Mouse (Mus musculus) gastrocnemius, adult 2 months (tissue): ENCODE measurements around the gene Tspan2. TPM values are rescaled to one million over a fixed set of nuclear protein-coding genes. Genes with fewer than 3 reads are reported as not detected.
A peak's percentile ranks its signal among the peaks of the same experiment; 100 is the strongest.

Experiments used
- DNase-seq: peaks from one replicate; pipeline ENCODE4 v3.0.0; 2022
- H3K27ac ChIP-seq: fragments of 200-600 bp; 2 replicates; pipeline ENCODE4 v1.8.1; 2022; ENCODE audit warnings: mild to moderate bottlenecking
- H3K4me3 ChIP-seq: fragments of 200-600 bp; 2 replicates; pipeline ENCODE4 v1.8.1; 2022; ENCODE audit warnings: mild to moderate bottlenecking, moderate library complexity
- CTCF ChIP-seq: fragments of 200-600 bp; IDR thresholded peaks from 2 replicates; pipeline ENCODE4 v1.8.1; 2022; ENCODE audit warnings: antibody characterized with exemption, mild to moderate bottlenecking, moderate library complexity
- intact Hi-C: fragments of 180-260 bp; cut with DNase I; formaldehyde crosslinking; loops from one replicate; pipeline ENCODE4 v1.15.1; 2025
- total RNA-seq, 2 experiments: library from RNA; stranded (reverse); gene quantifications; 2 replicates each; pipeline ENCODE4 v1.2.3; 2021

Gene Tspan2
- total RNA-seq, 2 experiments from 2014 or later: 4.3 to 5.2 TPM

GRCm38 (mm10) chr3:102752457-102752856 lies 18.1 kb downstream of the Tspan2 start:
- no peak overlapping the region for H3K4me3 ChIP-seq
- peak overlapping the region; percentile 58 for H3K27ac ChIP-seq
- intact Hi-C loops: no loop called here
- DNase-seq: no peak
- no peak for TF ChIP-seq CTCF

DNA sequence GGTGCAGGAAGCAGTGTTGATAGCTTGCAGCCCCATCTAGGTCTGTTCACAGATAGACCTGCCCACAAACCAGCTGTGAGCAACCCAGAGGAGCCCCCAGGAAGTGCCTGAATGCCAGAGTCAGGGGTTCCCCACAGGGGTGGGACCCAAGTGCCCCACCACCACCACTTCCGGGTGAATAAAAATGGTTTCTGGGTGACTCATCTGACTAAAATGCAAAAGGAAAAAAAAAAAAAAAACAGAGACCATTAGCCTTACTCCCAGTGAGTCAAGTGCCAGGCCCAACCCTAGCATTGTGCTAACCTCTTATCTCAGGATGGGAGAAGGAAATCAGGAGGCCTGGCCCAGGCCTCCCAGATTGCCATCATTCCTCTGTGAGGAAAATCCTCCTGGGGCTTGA lies 21.5 kb downstream of the Tspan2 start:
- Histone ChIP-seq H3K27ac (peak overlapping the region; percentile 68), H3K4me3 (no peak overlapping the region)
- no peak for TF ChIP-seq CTCF
- peak; percentile 20 for DNase-seq
- intact Hi-C loops: no loop called here

DNA sequence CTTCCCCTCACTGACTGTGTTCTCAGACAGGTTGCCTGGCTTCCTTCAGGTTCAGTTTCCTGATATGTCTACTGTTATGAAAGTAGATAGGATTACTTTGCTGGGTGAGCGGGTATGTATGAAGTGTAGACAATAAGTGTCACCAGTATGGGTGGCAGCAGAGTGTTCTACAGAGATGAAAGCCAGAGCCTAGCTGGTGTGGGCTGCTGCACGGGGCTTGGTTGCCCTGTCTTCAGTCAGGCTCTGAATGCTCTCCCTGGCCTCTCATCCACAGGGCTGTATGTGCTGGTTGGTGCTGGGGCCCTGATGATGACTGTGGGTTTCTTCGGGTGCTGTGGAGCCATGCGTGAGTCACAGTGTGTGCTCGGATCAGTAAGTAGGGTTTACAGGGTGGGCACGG lies 22.7 kb downstream of the Tspan2 start:
- no peak for TF ChIP-seq CTCF
- H3K4me3 ChIP-seq: no peak overlapping the region
- intact Hi-C loops: no loop called here
- H3K27ac ChIP-seq: peak overlapping the region; percentile 68
- DNase-seq: no peak

- no peak overlapping the region for H3K27ac ChIP-seq
- intact Hi-C loops: no loop called here
- TF ChIP-seq CTCF: no peak
- H3K4me3 ChIP-seq: no peak overlapping the region
- no peak for DNase-seq
These were observed 25.9 kb downstream of the Tspan2 start for GRCm38 (mm10) chr3:102760236-102760635.

DNA sequence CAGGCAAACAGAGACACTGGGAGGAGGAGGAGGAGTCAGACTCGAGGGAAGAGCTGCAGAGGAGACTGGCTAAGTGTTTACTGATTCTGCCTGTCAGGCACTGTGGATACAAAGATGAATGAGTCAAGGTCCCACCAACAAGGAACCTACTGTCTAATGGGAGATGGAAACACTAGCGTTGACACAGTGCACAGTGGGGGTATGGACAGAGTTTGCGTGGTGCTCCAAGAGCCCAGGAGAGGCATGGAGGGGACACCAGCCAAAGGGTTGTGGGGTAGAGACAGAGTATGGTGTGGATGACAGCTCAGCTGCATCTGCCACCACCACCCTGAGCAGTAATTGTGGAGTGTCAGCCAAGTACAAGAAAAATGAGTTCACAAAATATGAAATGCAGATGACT lies 28.1 kb downstream of the Tspan2 start:
- Histone ChIP-seq H3K4me3 (no peak overlapping the region), H3K27ac (peak overlapping the region; percentile 70)
- intact Hi-C loops: no loop called here
- no peak for TF ChIP-seq CTCF
- DNase-seq: no peak

- peak; percentile 52 for DNase-seq
- intact Hi-C loops: no loop called here
- Histone ChIP-seq H3K4me3 (peak overlapping the region; percentile 32; the same call in 1 of the 2 replicates), H3K27ac (peak overlapping the region; percentile 70)
- TF ChIP-seq CTCF: no peak
These were observed 29.5 kb downstream of the Tspan2 start for GRCm38 (mm10) chr3:102763713-102764400.

DNA sequence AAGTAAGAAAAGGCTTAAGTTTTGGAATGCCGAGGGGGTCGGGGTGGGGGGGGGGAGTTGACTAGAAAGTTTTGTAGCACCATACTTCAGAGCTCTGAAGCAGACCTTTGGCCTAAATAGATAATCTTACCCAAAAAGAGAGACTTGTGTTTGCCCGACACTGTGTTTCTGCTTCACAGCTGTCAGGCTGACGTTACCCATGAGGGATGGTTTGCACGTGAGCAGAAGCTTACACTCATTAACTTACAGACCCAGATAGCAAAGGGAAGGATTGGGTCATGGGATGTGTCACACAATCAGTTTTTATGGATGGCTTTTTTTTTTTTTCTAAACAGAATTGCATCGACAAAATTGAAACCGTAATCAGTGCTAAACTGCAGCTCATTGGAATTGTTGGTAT lies 30.5 kb downstream of the Tspan2 start:
- DNase-seq: no peak
- Histone ChIP-seq H3K27ac (no peak overlapping the region), H3K4me3 (no peak overlapping the region)
- intact Hi-C loops: no loop called here
- TF ChIP-seq CTCF: no peak

DNA sequence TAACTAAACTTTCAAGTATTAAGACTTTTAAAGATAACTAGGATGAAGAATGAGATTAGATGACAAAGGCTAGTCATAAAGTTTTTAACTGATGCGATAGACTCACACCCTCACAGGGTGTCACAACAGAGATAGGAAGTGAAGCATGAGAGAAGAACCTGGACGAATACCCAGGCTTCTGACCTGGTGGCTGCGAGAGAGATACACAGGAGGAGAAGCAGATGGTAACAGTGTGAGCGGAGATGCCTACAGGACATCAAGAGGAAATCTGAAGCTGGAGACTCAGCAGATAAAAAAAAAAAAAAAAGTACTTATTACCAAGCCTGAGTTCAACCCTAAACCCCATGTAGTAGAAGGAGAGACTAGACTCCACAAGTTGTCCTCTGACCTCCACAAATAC lies 38.7 kb downstream of the Tspan2 start:
- intact Hi-C loops: no loop called here

GRCm38 (mm10) chr3:102782618-102783017 lies 48.3 kb downstream of the Tspan2 start, which contains the start of gene Tshb:
Gene Tshb (minus strand): TSS chr3:102782718.
- intact Hi-C loops: no loop called here
- DNase-seq: no peak

More for the DNA sequence above, 38.7 kb downstream of the Tspan2 start:
- no peak for TF ChIP-seq CTCF
- DNase-seq: no peak
- Histone ChIP-seq H3K27ac (no peak overlapping the region), H3K4me3 (no peak overlapping the region)

GRCm38 (mm10) chr3:102787369-102787768 lies 53.0 kb downstream of the Tspan2 start:
- Histone ChIP-seq H3K27ac (no peak overlapping the region), H3K4me3 (no peak overlapping the region)
- intact Hi-C loops: no loop called here
- no peak for TF ChIP-seq CTCF
- no peak for DNase-seq

More at GRCm38 (mm10) chr3:102782618-102783017, 48.3 kb downstream of the Tspan2 start, which contains the start of gene Tshb:
- no peak for TF ChIP-seq CTCF
- Histone ChIP-seq H3K27ac (no peak within 1 kb of the TSS), H3K4me3 (no peak within 1 kb of the TSS)

- intact Hi-C loops: loop anchor here (1.0 to 10.0 kb wide), 3 partner anchors 89 to 559 kb away; no protein-coding TSS in a partner anchor
- no peak overlapping the region for H3K4me3 ChIP-seq
- TF ChIP-seq CTCF: peak; percentile 87
- DNase-seq: peak; percentile 80
- H3K27ac ChIP-seq: no peak overlapping the region
These were observed 69.6 kb downstream of the Tspan2 start for GRCm38 (mm10) chr3:102803937-102804336.

GRCm38 (mm10) chr3:102842386-102842785 lies 108.1 kb downstream of the Tspan2 start:
- DNase-seq: no peak
- Histone ChIP-seq H3K4me3 (no peak overlapping the region), H3K27ac (no peak overlapping the region)
- TF ChIP-seq CTCF: no peak
- intact Hi-C loops: no loop called here

DNA sequence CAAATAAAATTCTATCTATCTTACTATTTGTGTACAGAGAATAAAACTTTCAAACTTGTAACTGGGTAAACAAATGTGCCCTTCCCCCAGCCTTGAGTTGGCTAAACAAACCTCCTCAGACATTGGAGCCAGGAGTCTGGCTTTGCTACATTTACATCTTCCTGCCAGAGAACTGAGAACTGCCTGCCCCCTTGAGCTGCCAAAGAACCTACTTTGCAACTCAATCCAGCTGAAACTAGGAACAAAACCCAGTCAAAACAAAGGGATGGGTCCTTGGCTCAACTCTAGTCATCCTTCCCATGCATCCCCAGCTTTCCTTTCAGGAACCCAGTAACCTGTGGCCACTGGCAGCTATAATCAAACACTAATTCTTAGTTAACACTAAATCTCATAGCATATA lies 114.3 kb downstream of the Tspan2 start:
- intact Hi-C loops: no loop called here
- no peak overlapping the region for H3K4me3 ChIP-seq
- no peak overlapping the region for H3K27ac ChIP-seq
- DNase-seq: no peak
- no peak for TF ChIP-seq CTCF

Other genes with a start within 250 kb of the Tspan2 start
- gene Tshb, start 48.2 kb downstream of the Tspan2 start, total RNA-seq: not detected
- not detected for gene Sycp1, start 201.6 kb downstream of the Tspan2 start, total RNA-seq
- not detected for gene Nr1h5, start 229.6 kb downstream of the Tspan2 start, total RNA-seq